Mouse (Mus musculus) liver, postnatal 0 days (tissue): ENCODE results near the gene Zfp568.

Experiments used
- CTCF ChIP-seq: sonication (generic); IDR thresholded peaks from 2 replicates; pipeline ENCODE4 v1.5.1; 2016; ENCODE audit warnings: antibody characterized with exemption, low read depth
- EP300 ChIP-seq: IDR thresholded peaks from 2 replicates; pipeline ENCODE4 v1.6.1; 2016; ENCODE audit warnings: antibody characterized with exemption, low read depth, mild to moderate bottlenecking

- TF ChIP-seq CTCF (no peak), EP300 (no peak)
Measured at GRCm38 (mm10) chr7:30072146-30073028, 88.6 kb downstream of the Zfp568 start, which contains the start of gene Zfp82.
